Mouse (Mus musculus): Measurements from ENCODE around the gene Gna15.

DNA sequence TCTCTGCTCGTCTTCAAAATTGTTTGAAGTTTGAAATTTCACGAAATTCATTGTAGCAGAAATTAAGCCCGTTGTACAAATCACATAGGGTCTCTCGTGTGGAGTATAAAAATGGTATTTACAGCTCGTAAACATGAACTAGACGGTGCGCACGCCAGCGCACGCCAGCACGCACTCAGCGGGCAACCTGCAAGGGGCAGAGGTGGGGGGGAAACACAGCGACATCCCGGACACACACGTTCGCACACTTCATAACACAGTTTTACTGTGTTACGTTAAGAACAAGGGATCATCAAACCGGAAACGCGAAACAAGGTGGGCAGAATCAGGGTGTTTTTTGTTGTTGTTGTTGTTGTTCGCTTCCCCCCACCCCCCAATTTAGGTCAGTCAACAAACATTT is 64.6 kb downstream of the Gna15 start:
- TF ChIP-seq CTCF (IDR thresholded peaks at IDR 0.05 in 2 of 3, conservative IDR thresholded peaks at IDR 0.05 in 1 of 3; ENCODE audit: control insufficient read depth in 1 of 3, insufficient read depth in 1 of 3, low read depth in 2 of 3, low read length in 3 of 3, poor library complexity in 1 of 3, severe bottlenecking in 1 of 3) (no peak), ELF1 (IDR thresholded peaks at IDR 0.05; ENCODE audit: low read depth, low read length) (no peak), SMC3 (IDR thresholded peaks at IDR 0.05; ENCODE audit: low read depth, low read length) (no peak), TBP (IDR thresholded peaks at IDR 0.05; ENCODE audit: low read depth, low read length) (no peak), EP300 (IDR thresholded peaks at IDR 0.05; ENCODE audit: low read depth in 1 of 2, low read length in 2 of 2) (no peak), RAD21 (IDR thresholded peaks at IDR 0.05; ENCODE audit: low read depth, low read length) (no peak), NRF1 (IDR thresholded peaks at IDR 0.05; ENCODE audit: insufficient read depth, low read depth, low read length, poor library complexity, severe bottlenecking) (no peak), POLR2A (IDR thresholded peaks at IDR 0.05; ENCODE audit: control insufficient read depth in 1 of 2, insufficient read depth in 1 of 2, low read depth in 1 of 2, low read length in 2 of 2, poor library complexity in 1 of 2) (no peak), MXI1 (IDR thresholded peaks at IDR 0.05; ENCODE audit: low read depth, low read length) (no peak), USF2 (IDR thresholded peaks at IDR 0.05; ENCODE audit: borderline replicate concordance in 1 of 2, insufficient read depth in 1 of 2, low read depth in 1 of 2, low read length in 2 of 2) (no peak), NELFE (IDR thresholded peaks at IDR 0.05; ENCODE audit: low read depth, low read length) (no peak), CHD2 (IDR thresholded peaks at IDR 0.05; ENCODE audit: low read length) (no peak), GABPA (IDR thresholded peaks at IDR 0.05; ENCODE audit: low read depth, low read length) (no peak), CHD1 (IDR thresholded peaks at IDR 0.05; ENCODE audit: low read depth, low read length) (no peak)

Measured in MEL (cell line).